ENCODE assay signal across 16 mouse cellular contexts in the genomic region with DNA sequence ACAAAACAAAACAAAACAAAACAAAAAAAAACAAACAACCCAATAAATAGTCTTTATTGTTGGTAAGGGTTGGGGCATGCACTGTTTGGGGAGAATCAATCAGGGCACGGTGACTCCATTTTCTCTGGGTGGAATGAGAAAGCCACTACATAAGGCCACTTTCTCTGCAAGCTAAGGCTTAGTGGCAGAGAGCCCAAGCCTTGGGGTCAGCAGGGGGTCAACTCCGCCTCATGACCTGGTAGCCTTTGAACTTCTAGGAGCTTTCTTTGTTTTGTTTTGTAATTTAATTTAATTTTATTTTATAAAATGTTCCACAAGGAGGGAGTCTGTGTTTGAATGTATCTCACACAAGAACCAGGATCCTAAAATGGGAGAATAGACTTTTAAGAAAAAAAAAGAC.
DNase-seq lines count a peak whose midpoint lies in the region; ATAC-seq and TF ChIP-seq lines count a peak whose summit lies in the region.
"Had no signal": no experiment of that assay in that cellular context is flagged by ENCODE, and none has a peak within 500 bp of the region (broad histone marks: within the 10 kb centered on the region; RNA-seq: fewer than 3 reads in every experiment).

No protein-coding gene starts in this region.

- no peak overlapping the region for H3K4me2 ChIP-seq in hindbrain, postnatal 0 days (ENCODE audit: low read depth, low read length)
- no peak overlapping the region for H3K4me2 ChIP-seq in hindbrain, embryonic 14.5 days (replicated peaks)
- H3K4me2 ChIP-seq in lung, embryonic 16.5 days (ENCODE audit: low read depth, low read length) = no peak overlapping the region
- H3K4me2 ChIP-seq in limb, embryonic 14.5 days (replicated peaks; ENCODE audit: low read depth, low read length, severe bottlenecking) = no peak overlapping the region
- H3K4me2 ChIP-seq: forebrain, embryonic 13.5 days; intestine, embryonic 15.5 days; liver, embryonic 13.5 days had no signal

- 0 out of 2 replicates have a peak, but pooled peaks cover 11% of the 10 kb centered on the region for H3K4me1 ChIP-seq in hindbrain, postnatal 0 days (ENCODE audit: insufficient read depth, low read length)
- H3K4me1 ChIP-seq in hindbrain, embryonic 14.5 days (replicated peaks; ENCODE audit: control insufficient read depth, insufficient read depth, low read length) = 0 out of 2 replicates have a peak, but pooled peaks cover 8% of the 10 kb centered on the region
- peaks cover 11% of the 10 kb centered on the region for H3K4me1 ChIP-seq in lung, embryonic 16.5 days (replicated peaks; ENCODE audit: control insufficient read depth, insufficient read depth, low read length)
- peaks cover 25% of the 10 kb centered on the region for H3K4me1 ChIP-seq in limb, embryonic 14.5 days (ENCODE audit: control insufficient read depth, insufficient read depth, low read length)
- H3K4me1 ChIP-seq: intestine, embryonic 15.5 days; liver, embryonic 13.5 days had no signal

- H3K27me3 ChIP-seq in hindbrain, postnatal 0 days (ENCODE audit: insufficient read depth, low read length) = no peaks in the 10 kb centered on the region
- no peaks in the 10 kb centered on the region for H3K27me3 ChIP-seq in hindbrain, embryonic 14.5 days (ENCODE audit: control insufficient read depth, insufficient read depth, low read length)
- H3K27me3 ChIP-seq in lung, embryonic 16.5 days (ENCODE audit: control insufficient read depth, insufficient read depth, low read depth, low read length) = no peaks in the 10 kb centered on the region
- H3K27me3 ChIP-seq in limb, embryonic 14.5 days (ENCODE audit: control insufficient read depth, insufficient read depth, low read length) = no peaks in the 10 kb centered on the region
- H3K27me3 ChIP-seq: forebrain, embryonic 13.5 days; intestine, embryonic 15.5 days; liver, embryonic 13.5 days had no signal

- TF ChIP-seq POLR2A in limb, embryonic 14.5 days (IDR thresholded peaks at IDR 0.05; ENCODE audit: borderline replicate concordance, extremely low read depth, insufficient read depth, insufficient read length) = no peak

- no peaks in the 10 kb centered on the region for H3K36me3 ChIP-seq in hindbrain, postnatal 0 days (ENCODE audit: insufficient read depth, low read length)
- H3K36me3 ChIP-seq in hindbrain, embryonic 14.5 days (replicated peaks; ENCODE audit: control insufficient read depth, insufficient read depth) = no peaks in the 10 kb centered on the region
- no peaks in the 10 kb centered on the region for H3K36me3 ChIP-seq in lung, embryonic 16.5 days (ENCODE audit: control insufficient read depth, insufficient read depth, low read length)
- no peaks in the 10 kb centered on the region; the same call in 1 of the 2 replicates for H3K36me3 ChIP-seq in limb, embryonic 14.5 days (ENCODE audit: control insufficient read depth, insufficient read depth, low read length)
- H3K36me3 ChIP-seq: intestine, embryonic 15.5 days; liver, embryonic 13.5 days had no signal

- no peak overlapping the region for H3K4me3 ChIP-seq in hindbrain, postnatal 0 days (ENCODE audit: low read length)
- no peak overlapping the region for H3K4me3 ChIP-seq in hindbrain, embryonic 14.5 days (replicated peaks; ENCODE audit: low read length)
- H3K4me3 ChIP-seq in lung, embryonic 16.5 days (ENCODE audit: low read length) = no peak overlapping the region
- no peak overlapping the region for H3K4me3 ChIP-seq in limb, embryonic 14.5 days (replicated peaks; ENCODE audit: low read length)
- H3K4me3 ChIP-seq: forebrain, embryonic 13.5 days; intestine, embryonic 15.5 days; liver, embryonic 13.5 days; myocyte had no signal

- no peaks in the 10 kb centered on the region for H3K9me3 ChIP-seq in hindbrain, postnatal 0 days (ENCODE audit: low read length)
- no peaks in the 10 kb centered on the region for H3K9me3 ChIP-seq in hindbrain, embryonic 14.5 days (ENCODE audit: control insufficient read depth, low read length)
- H3K9me3 ChIP-seq in lung, embryonic 16.5 days (ENCODE audit: control insufficient read depth, low read length) = no peaks in the 10 kb centered on the region
- H3K9me3 ChIP-seq in limb, embryonic 14.5 days (ENCODE audit: control insufficient read depth, low read length) = no peaks in the 10 kb centered on the region
- H3K9me3 ChIP-seq: forebrain, embryonic 13.5 days; intestine, embryonic 15.5 days; liver, embryonic 13.5 days had no signal

- DNase-seq in embryo, embryonic 10 days (ENCODE audit: low spot score) = peak; percentile 48
- DNase-seq in embryo, embryonic 11 days = no peak
- no peak for DNase-seq in hindbrain, postnatal 0 days (ENCODE audit: low spot score)
- no peak for DNase-seq in hindbrain, embryonic 14.5 days (ENCODE audit: low spot score)
- no peak for DNase-seq in lung, postnatal 14 days
- DNase-seq in limb, embryonic 14.5 days (ENCODE audit: low spot score) = no peak
- no peak for DNase-seq in T-cell, adult 2 months (ENCODE audit: low spot score)
- DNase-seq: B cell, adult 2 months; gastrocnemius, postnatal 14 days; liver, embryonic 13.5 days; midbrain, embryonic 14.5 days; thymus, postnatal 14 days had no signal

- no peak overlapping the region for H3K9ac ChIP-seq in hindbrain, postnatal 0 days (replicated peaks; ENCODE audit: low read length)
- H3K9ac ChIP-seq in hindbrain, embryonic 14.5 days = no peak overlapping the region
- no peak overlapping the region for H3K9ac ChIP-seq in lung, embryonic 16.5 days (ENCODE audit: low read length)
- no peak overlapping the region for H3K9ac ChIP-seq in limb, embryonic 14.5 days (ENCODE audit: low read depth, low read length, severe bottlenecking)
- H3K9ac ChIP-seq: forebrain, embryonic 13.5 days; intestine, embryonic 15.5 days; liver, embryonic 13.5 days had no signal

- 44% methylated on average over 2 of the region's 2 CpGs for WGBS in hindbrain, postnatal 0 days
- 53% methylated on average over 2 of the region's 2 CpGs for WGBS in hindbrain, embryonic 14.5 days
- WGBS in lung, embryonic 16.5 days = 52% methylated on average over 2 of the region's 2 CpGs
- WGBS in limb, embryonic 14.5 days = 81% methylated on average over 2 of the region's 2 CpGs

- ATAC-seq in hindbrain, postnatal 0 days = no peak
- no peak for ATAC-seq in hindbrain, embryonic 14.5 days (ENCODE audit: low FRiP score)
- no peak for ATAC-seq in lung, embryonic 16.5 days (ENCODE audit: low read depth)
- ATAC-seq in limb, embryonic 14.5 days (ENCODE audit: low FRiP score, low read depth) = no peak
- ATAC-seq: forebrain, embryonic 13.5 days; intestine, embryonic 15.5 days had no signal

- TF ChIP-seq CTCF in hindbrain, postnatal 0 days (IDR thresholded peaks at IDR 0.05; ENCODE audit: low read depth) = no peak

- peak overlapping the region; percentile 8; the same call in 1 of the 2 replicates for H3K27ac ChIP-seq in hindbrain, postnatal 0 days
- no peak overlapping the region for H3K27ac ChIP-seq in hindbrain, embryonic 14.5 days
- H3K27ac ChIP-seq in lung, embryonic 16.5 days (ENCODE audit: low read length) = peak overlapping the region; percentile 36; the same call in 1 of the 2 replicates
- 0 out of 2 replicates have a peak overlapping the region, but pooled peaks have one; percentile 11 for H3K27ac ChIP-seq in limb, embryonic 14.5 days (replicated peaks; ENCODE audit: low read depth, low read length)
- H3K27ac ChIP-seq: forebrain, embryonic 13.5 days; intestine, embryonic 15.5 days; liver, embryonic 13.5 days had no signal
